Mouse (Mus musculus) neutrophil, adult 65 days (primary cell): ENCODE results near the gene Ddx27. TPM values are rescaled to one million over a fixed set of nuclear protein-coding genes. Genes with fewer than 3 reads are reported as not detected.

Experiments
- total RNA-seq: library from RNA; stranded (reverse); gene quantifications from 2 replicates; pipeline ENCODE4 v1.2.4, GENCODE M21; 2023

Gene Ddx27
- 30.3 and 41.1 TPM in 2 replicates for total RNA-seq

DNA sequence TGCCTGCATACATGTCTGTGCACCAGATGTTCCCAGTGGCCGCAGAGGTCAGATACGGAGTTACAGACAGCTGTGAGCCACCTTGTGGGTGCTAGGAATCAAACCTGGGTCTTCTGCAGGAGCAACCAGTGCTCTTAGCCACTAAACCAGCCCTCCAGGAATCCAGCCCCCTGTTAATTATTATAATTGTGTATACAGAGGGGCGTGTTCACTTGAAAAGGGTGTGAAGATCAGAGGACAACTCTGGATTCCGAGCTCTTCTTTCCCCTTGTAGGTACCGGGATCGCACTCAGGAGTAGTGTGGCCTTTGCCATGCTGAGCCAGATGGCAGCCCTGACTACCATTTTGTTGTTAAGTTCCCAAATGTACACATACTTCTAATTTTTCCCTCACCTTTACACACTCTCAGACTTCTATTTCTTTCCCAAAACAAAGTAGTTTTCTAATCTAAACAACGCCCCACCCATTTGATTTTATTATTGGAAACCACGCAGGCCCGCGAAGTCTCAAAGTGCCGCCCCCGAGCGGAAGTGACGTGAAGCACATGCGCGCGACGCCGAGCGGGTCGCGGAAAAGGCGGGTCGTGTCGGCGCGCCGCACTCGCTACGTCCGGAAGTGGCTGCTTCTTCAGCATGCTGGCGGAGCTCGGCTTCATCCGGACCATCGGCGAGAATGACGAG is at the start of gene Ddx27:
Ddx27 (plus strand) TSS at position 492 of the 680 bp plus-strand sequence.

DNA sequence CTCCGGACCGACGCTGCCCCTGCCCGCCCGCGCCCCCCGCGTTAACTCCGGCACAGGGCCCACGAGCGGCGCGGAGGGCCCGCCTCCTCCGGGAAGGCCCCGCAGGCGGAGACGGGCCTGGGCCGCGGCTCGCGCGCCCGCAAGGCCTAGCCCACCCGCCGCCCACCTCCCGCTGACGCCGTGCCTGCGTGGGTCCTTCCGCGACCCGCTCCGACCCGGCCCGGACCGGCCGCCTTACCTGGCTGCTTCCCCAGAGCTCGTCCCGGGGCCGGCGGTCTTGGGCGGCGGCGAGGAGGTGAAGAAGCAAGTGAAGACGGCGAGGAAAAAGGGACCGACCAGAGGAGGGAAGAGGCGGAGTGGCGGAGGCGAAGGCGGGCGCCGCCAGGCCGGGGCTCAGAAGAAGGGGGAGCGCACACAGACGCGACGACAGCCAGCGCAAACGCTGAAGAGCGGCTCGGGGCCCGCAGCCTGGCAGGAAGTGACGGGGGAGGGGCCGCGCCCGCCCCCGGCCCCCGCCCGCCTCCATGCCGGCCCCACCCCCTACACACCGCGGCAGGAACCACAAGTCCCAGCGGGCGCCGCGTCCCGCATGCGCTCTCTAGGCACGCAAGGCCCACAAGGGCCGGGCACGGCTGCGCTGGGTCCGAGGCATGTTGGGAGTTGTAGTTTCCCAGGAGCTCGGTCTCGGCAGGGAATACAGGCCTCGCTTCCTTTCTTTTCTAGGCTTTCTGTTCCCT is 19.0 kb upstream of the Ddx27 start, which contains the start of gene Stau1:
Stau1 (minus strand) TSS at position 504 of the 737 bp plus-strand sequence.

DNA sequence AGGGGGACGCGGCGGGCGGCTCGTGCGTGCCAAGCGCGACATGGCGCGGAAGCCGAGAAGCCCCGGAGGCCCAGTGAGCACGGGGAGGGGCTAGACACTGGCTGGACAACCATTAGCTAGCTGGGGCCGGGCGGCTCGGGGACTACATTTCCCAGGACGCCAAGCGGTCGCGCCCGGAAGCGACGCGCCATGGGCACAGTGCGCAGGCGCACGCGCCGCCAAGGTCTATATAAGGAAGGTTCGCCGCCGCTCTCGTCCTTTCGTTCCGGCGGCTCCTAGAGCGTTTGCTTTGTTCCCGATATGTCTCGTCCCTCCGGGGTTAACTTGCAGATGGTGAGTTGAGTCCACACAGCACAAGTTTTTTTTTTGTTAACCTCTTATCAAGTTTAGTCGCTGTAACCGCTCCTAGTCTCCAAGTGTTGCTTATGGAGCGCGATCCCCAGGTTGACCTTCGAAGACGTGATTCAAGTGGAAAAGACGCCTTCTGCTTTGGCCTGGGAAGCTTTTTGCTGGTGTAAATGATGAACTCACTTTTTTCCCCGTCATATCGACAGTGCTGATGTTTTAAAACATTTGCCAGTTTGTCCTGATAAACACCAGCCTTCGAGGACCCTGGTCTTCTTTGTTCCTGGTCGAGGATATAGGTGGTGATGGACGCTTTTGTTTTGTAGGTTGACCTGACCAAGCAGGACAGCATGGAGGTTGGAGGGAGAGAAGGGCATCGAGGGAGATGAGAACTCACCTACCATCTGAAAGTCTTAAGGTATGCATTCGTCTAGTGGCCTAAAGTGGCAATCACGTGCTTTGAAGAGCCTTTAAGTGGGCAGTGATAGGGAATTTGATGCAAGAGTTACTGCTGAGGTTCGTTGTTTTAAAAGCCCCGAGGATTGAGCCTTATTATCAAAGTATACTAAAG is 48.2 kb downstream of the Ddx27 start, which contains the start of gene Znfx1:
Znfx1 (minus strand) TSS at position 51 of the 916 bp plus-strand sequence.

Other genes starting within 250 kb of the Ddx27 start
- 3.3 and 4.0 TPM in 2 replicates for gene Trp53rkb, start 222.7 kb upstream of the Ddx27 start, total RNA-seq
- 43.0 and 52.8 TPM in 2 replicates for gene Arfgef2, start 209.6 kb upstream of the Ddx27 start, total RNA-seq
- 33.4 and 40.3 TPM in 2 replicates for gene Cse1l, start 109.2 kb upstream of the Ddx27 start, total RNA-seq
- gene Stau1, start 18.9 kb upstream of the Ddx27 start, total RNA-seq, result 44.7 and 67.0 TPM in 2 replicates
- 57.8 and 59.8 TPM in 2 replicates for gene Znfx1, start 47.8 kb downstream of the Ddx27 start, total RNA-seq
- 0.09 TPM in 1 of 2 replicates, not detected in the other for gene Kcnb1, start 175.0 kb downstream of the Ddx27 start, total RNA-seq
- 0.66 TPM in 1 of 2 replicates, not detected in the other for gene Ptgis, start 225.4 kb downstream of the Ddx27 start, total RNA-seq